Mouse (Mus musculus) heart, postnatal 0 days (tissue): Measurements from ENCODE around the gene Mvb12b.

Experiments used
- CTCF ChIP-seq: IDR thresholded peaks from 2 replicates; pipeline ENCODE4 v1.5.1; 2016; ENCODE audit warnings: antibody characterized with exemption, control low read depth, low read depth
- EP300 ChIP-seq: IDR thresholded peaks from 2 replicates; pipeline ENCODE4 v1.6.1; 2016; ENCODE audit warnings: antibody characterized with exemption, low read depth

DNA sequence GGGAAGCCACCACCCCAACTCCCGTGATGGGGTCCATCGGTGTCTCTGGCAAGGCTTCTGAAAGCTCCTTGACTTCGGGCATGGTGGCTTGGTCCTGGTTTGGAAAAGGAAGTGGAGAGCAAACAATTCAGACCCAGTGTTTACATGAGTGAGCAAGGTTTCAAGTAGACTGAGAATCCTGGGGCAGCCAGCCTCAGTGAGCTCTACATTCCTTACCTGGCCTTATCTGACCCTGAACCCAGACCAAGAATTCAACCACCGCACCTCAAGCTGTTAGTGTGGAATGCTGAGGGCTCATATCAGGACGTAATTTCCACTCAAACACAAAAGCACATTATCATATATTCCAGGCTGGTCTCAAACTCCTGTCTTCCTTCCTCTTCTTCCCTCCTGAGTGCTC, 13.4 kb downstream of the Mvb12b start:
- TF ChIP-seq CTCF (no peak), EP300 (no peak)
